Mouse (Mus musculus): ENCODE results near the gene Naa80. TPM values are rescaled to one million over a fixed set of nuclear protein-coding genes. Genes with fewer than 3 reads are reported as not detected.

Gene Naa80
- polyA plus RNA-seq, 1 experiment: 19.5 TPM

- no peak overlapping the region for H3K4me3 ChIP-seq (replicated peaks; ENCODE audit: insufficient read depth, low read depth, low read length)
- H3K4me1 ChIP-seq (ENCODE audit: control insufficient read depth, insufficient read depth, low read length): peaks cover 3% of the 10 kb centered on the region; the same call in 1 of the 2 replicates
- TF ChIP-seq POLR2A (IDR thresholded peaks at IDR 0.05; ENCODE audit: borderline replicate concordance, insufficient read depth, low read length) (no peak), CTCF (IDR thresholded peaks at IDR 0.05; ENCODE audit: borderline replicate concordance, insufficient read depth, low read depth, low read length) (no peak)
- no peak overlapping the region for H3K27ac ChIP-seq (ENCODE audit: insufficient read depth, low read length)
- 66% methylated on average over 8 of the region's 8 CpGs for WGBS
- H3K27me3 ChIP-seq (ENCODE audit: control insufficient read depth, insufficient read depth, low read length): no peaks in the 10 kb centered on the region
- DNase-seq: no peak
Observed at GRCm38 (mm10) chr9:107551890-107552355, 26.8 kb upstream of the Naa80 start.

- Histone ChIP-seq H3K4me1 (ENCODE audit: control insufficient read depth, insufficient read depth, low read length) (peaks cover 3% of the 10 kb centered on the region; the same call in 1 of the 2 replicates), H3K27me3 (ENCODE audit: control insufficient read depth, insufficient read depth, low read length) (no peaks in the 10 kb centered on the region), H3K4me3 (replicated peaks; ENCODE audit: insufficient read depth, low read depth, low read length) (no peak overlapping the region), H3K27ac (ENCODE audit: insufficient read depth, low read length) (no peak overlapping the region)
- 89% methylated on average over 5 of the region's 5 CpGs for WGBS
- no peak for DNase-seq
- no peak for TF ChIP-seq POLR2A (IDR thresholded peaks at IDR 0.05; ENCODE audit: borderline replicate concordance, insufficient read depth, low read length)
- no peak for TF ChIP-seq CTCF (IDR thresholded peaks at IDR 0.05; ENCODE audit: borderline replicate concordance, insufficient read depth, low read depth, low read length)
Observed at GRCm38 (mm10) chr9:107552690-107553393, 25.8 kb upstream of the Naa80 start.

GRCm38 (mm10) chr9:107553541-107554318 lies 25.0 kb upstream of the Naa80 start:
- no peak for TF ChIP-seq CTCF (IDR thresholded peaks at IDR 0.05; ENCODE audit: borderline replicate concordance, insufficient read depth, low read depth, low read length)
- TF ChIP-seq POLR2A (IDR thresholded peaks at IDR 0.05; ENCODE audit: borderline replicate concordance, insufficient read depth, low read length): no peak
- H3K4me3 ChIP-seq (replicated peaks; ENCODE audit: insufficient read depth, low read depth, low read length): peak overlapping the region; percentile 62
- DNase-seq: peak in 1 of 2 experiments; percentile 62
- no peaks in the 10 kb centered on the region for H3K27me3 ChIP-seq (ENCODE audit: control insufficient read depth, insufficient read depth, low read length)
- 14% methylated on average over 37 of the region's 37 CpGs for WGBS
- H3K4me1 ChIP-seq (ENCODE audit: control insufficient read depth, insufficient read depth, low read length): peaks cover 3% of the 10 kb centered on the region; the same call in 1 of the 2 replicates
- 0 out of 2 replicates have a peak overlapping the region, but pooled peaks have one; percentile 4 for H3K27ac ChIP-seq (ENCODE audit: insufficient read depth, low read length)

DNA sequence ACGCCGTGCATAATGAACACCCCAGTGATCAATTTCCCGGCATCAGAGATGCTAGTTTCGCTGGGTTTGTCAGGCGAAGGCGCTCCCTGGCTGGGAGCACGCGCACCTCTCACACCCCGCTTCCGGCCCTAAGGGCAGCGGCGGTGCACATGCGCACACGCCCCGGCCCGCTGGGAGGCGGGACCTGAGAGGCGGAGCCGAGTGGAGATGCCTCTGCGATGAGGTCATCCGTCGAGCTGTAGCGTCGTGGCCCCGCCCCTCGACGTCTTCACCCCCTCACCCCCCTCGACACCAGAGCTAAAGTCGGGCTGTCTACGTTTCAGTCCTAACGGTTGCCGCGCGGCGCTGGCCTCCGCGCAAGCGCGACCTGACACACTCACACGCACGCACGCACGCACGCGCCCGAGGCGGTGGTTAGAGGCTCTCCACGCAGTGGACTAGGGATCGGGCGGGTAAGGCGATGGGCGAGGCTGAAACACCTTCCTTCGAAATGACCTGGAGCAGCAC lies 24.3 kb upstream of the Naa80 start:
- Histone ChIP-seq H3K4me3 (replicated peaks; ENCODE audit: insufficient read depth, low read depth, low read length) (peak overlapping the region; percentile 88), H3K27me3 (ENCODE audit: control insufficient read depth, insufficient read depth, low read length) (no peaks in the 10 kb centered on the region), H3K4me1 (ENCODE audit: control insufficient read depth, insufficient read depth, low read length) (peaks cover 3% of the 10 kb centered on the region; the same call in 1 of the 2 replicates), H3K27ac (ENCODE audit: insufficient read depth, low read length) (peak overlapping the region; percentile 73)
- peak; percentile 94 to 96 for DNase-seq
- WGBS: under 1% methylated on average over 53 of the region's 53 CpGs
- TF ChIP-seq CTCF (IDR thresholded peaks at IDR 0.05; ENCODE audit: borderline replicate concordance, insufficient read depth, low read depth, low read length): no peak
- TF ChIP-seq POLR2A (IDR thresholded peaks at IDR 0.05; ENCODE audit: borderline replicate concordance, insufficient read depth, low read length): peak; percentile 91

- DNase-seq: no peak
- Histone ChIP-seq H3K27me3 (ENCODE audit: control insufficient read depth, insufficient read depth, low read length) (no peaks in the 10 kb centered on the region), H3K4me3 (replicated peaks; ENCODE audit: insufficient read depth, low read depth, low read length) (peak overlapping the region; percentile 88), H3K27ac (ENCODE audit: insufficient read depth, low read length) (peak overlapping the region; percentile 73), H3K4me1 (ENCODE audit: control insufficient read depth, insufficient read depth, low read length) (peaks cover 3% of the 10 kb centered on the region; the same call in 1 of the 2 replicates)
- TF ChIP-seq CTCF (IDR thresholded peaks at IDR 0.05; ENCODE audit: borderline replicate concordance, insufficient read depth, low read depth, low read length) (no peak), POLR2A (IDR thresholded peaks at IDR 0.05; ENCODE audit: borderline replicate concordance, insufficient read depth, low read length) (no peak)
- under 1% methylated on average over 23 of the region's 23 CpGs for WGBS
Observed at GRCm38 (mm10) chr9:107555031-107555457, 23.6 kb upstream of the Naa80 start.

GRCm38 (mm10) chr9:107555701-107556100 lies 23.0 kb upstream of the Naa80 start:
- Histone ChIP-seq H3K4me3 (replicated peaks; ENCODE audit: insufficient read depth, low read depth, low read length) (peak overlapping the region; percentile 88), H3K4me1 (ENCODE audit: control insufficient read depth, insufficient read depth, low read length) (peaks cover 3% of the 10 kb centered on the region; the same call in 1 of the 2 replicates), H3K27ac (ENCODE audit: insufficient read depth, low read length) (no peak overlapping the region), H3K27me3 (ENCODE audit: control insufficient read depth, insufficient read depth, low read length) (no peaks in the 10 kb centered on the region)
- no peak for TF ChIP-seq CTCF (IDR thresholded peaks at IDR 0.05; ENCODE audit: borderline replicate concordance, insufficient read depth, low read depth, low read length)
- TF ChIP-seq POLR2A (IDR thresholded peaks at IDR 0.05; ENCODE audit: borderline replicate concordance, insufficient read depth, low read length): no peak
- DNase-seq: no peak
- WGBS: 36% methylated on average over 2 of the region's 2 CpGs

GRCm38 (mm10) chr9:107556346-107556745 lies 22.3 kb upstream of the Naa80 start:
- Histone ChIP-seq H3K4me1 (ENCODE audit: control insufficient read depth, insufficient read depth, low read length) (peaks cover 3% of the 10 kb centered on the region; the same call in 1 of the 2 replicates), H3K27ac (ENCODE audit: insufficient read depth, low read length) (no peak overlapping the region), H3K4me3 (replicated peaks; ENCODE audit: insufficient read depth, low read depth, low read length) (no peak overlapping the region), H3K27me3 (ENCODE audit: control insufficient read depth, insufficient read depth, low read length) (no peaks in the 10 kb centered on the region)
- TF ChIP-seq POLR2A (IDR thresholded peaks at IDR 0.05; ENCODE audit: borderline replicate concordance, insufficient read depth, low read length) (no peak), CTCF (IDR thresholded peaks at IDR 0.05; ENCODE audit: borderline replicate concordance, insufficient read depth, low read depth, low read length) (no peak)
- 66% methylated on average over 3 of the region's 3 CpGs for WGBS
- no peak for DNase-seq
